Mouse (Mus musculus) heart, postnatal 14 days (tissue): ENCODE data around the gene Mocs3. TPM values are rescaled to one million over a fixed set of nuclear protein-coding genes. Genes with fewer than 3 reads are reported as not detected.

Experiments
- DNase-seq, 2 experiments: peaks; one replicate each; pipeline ENCODE4 v3.0.0; 2021 to 2022
- intact Hi-C: fragments of 180-260 bp; cut with DNase I; formaldehyde crosslinking; loops from one replicate; pipeline ENCODE4 v1.15.1; 2025
- long read RNA-seq, 2 experiments: library from polyadenylated mRNA; stranded (forward); transcript quantifications; one replicate each; pipeline ENCODE4 v2.0.0; 2021
- total RNA-seq, 2 experiments: library from RNA; stranded (reverse); gene quantifications; 2 replicates each; pipeline ENCODE4 v1.2.3; 2021

Gene Mocs3
- 1 to 10 TPM; 5.9 to 6.7 TPM for total RNA-seq
- long read RNA-seq, experiment 1, transcript Mocs3-201 (1 exons, 1,973 nt) = major isoform, 29 of 29 reads
- long read RNA-seq, experiment 1, partial matches to known transcripts = 0 of 29 reads
- long read RNA-seq, experiment 1, other reads (novel, unspliced or antisense) = 0 of 29 reads
- long read RNA-seq, experiment 2, transcript Mocs3-201 (1 exons, 1,973 nt) = major isoform, 20 of 20 reads
- long read RNA-seq, experiment 2, partial matches to known transcripts = 0 of 20 reads
- long read RNA-seq, experiment 2, other reads (novel, unspliced or antisense) = 0 of 20 reads

DNA sequence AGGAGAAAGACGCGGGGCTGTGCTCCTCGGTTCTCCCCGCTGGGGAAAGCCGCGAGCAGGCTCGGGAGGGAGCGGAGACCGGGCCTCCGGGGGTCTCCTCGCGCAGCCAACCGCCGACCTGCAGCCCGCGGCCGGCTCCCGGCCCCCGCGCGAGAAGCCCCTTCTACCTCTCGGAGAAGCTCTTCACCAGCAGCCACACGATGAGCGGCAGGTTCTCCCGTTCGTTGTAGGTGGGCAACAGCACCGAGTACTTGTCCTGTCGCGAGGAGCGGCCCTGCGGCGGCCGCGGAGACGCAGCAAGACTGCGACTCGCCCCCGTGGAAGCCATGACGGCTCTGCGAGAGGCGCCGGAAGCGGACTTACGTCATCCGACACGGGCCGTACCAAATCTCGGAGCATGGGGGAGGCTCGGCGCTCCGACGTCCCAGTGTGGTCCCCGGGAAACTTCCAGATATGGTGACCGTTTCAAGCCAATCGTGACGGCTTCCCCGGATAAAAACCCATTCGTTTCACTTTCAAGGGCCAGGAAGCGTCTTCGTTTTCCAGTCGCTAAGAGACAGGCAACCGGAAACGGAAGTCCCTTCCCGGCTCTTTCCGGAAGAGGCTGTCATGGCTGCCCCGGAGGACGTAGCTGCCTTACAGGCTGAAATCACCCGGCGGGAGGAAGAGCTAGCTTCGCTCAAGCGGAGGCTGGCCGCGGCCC is at the start of gene Mocs3, which contains the start of the genes Gm20716 and Dpm1:
Gene Mocs3 (plus strand): TSS at position 597 of the 703 bp plus-strand sequence.
Gene Gm20716 (minus strand): TSS at position 339 of the 703 bp plus-strand sequence.
Gene Dpm1 (minus strand): TSS at position 566 of the 703 bp plus-strand sequence.
- intact Hi-C loops = no loop called here
- DNase-seq = peak; percentile 85 to 89

DNA sequence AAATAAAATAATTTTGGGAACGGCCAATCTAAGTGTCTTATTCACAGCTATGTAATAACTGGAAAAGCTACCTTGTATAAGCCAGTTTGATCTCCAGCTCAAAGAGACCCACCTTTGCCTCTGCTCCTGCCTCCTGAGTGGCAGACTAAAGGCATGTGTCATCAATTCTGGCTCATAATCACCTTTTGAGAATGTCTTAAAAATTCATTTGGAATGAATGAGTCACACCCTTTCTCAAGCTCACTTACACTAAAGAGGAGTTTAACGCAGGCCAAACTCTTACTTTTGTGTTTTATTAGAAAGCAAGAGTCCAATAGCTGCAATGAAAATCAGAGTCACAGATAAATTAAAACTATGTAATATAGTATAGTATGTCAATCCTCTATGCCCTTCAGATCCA is 38.6 kb upstream of the Mocs3 start:
- intact Hi-C loops = no loop called here

DNA sequence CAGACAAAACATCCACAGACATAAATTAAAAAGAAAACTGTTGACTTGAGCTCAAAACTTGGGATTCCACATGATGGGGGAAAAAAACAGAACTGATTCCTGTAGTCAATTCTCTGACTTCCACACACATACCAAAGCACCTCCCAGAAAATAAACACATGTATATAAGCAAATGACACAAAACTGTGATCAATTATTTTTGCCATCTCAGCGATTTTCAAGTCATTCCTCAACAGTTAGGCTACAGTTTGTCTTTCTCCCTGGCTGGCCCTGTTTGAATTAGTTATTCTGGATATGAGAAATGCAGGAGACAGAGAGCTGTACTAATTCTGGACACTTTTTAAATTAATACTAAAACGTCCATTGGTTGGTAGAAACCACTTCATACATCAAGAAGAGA is 36.7 kb upstream of the Mocs3 start:
- intact Hi-C loops = no loop called here
- no peak for DNase-seq

More for the DNA sequence above, 38.6 kb upstream of the Mocs3 start:
- no peak for DNase-seq

DNA sequence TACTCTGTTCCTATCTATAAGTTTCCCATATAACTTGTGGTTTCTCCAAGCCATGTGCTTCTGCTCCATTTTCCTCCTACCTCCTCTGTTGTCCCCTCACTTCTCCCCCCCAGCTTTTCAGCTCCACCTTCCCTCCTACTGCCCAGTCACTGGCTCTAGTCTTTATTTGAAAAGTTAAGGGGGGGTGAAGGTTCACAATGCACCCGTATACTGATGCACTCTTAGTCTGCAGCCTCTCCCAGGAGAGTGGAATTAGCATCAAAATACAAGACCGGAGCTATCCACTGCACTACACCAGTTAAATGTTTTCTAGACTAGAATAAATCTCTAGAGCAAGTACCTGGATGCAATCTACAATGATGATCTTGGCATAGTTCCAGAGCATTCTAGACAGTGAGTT is 34.7 kb upstream of the Mocs3 start:
- intact Hi-C loops = no loop called here
- no peak for DNase-seq

DNA sequence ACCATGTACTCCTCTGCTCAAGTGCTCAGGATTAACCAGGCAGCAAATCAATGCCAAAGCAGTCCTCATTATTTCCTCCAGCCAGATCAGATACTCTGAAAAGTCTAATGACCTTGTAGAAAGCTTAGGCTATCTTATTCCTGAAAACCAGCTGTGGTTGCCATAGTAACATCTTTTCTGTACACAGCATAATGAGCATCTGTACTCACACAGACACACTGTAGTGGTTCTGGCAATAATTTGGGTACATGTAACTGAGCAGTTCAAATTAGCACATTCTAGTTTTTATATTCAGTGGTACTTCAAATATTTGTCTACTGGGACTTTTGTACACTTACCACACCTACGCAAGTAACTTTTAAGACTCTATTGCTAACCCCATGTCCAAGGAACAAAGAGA is 32.0 kb upstream of the Mocs3 start:
- intact Hi-C loops = no loop called here
- no peak for DNase-seq

DNA sequence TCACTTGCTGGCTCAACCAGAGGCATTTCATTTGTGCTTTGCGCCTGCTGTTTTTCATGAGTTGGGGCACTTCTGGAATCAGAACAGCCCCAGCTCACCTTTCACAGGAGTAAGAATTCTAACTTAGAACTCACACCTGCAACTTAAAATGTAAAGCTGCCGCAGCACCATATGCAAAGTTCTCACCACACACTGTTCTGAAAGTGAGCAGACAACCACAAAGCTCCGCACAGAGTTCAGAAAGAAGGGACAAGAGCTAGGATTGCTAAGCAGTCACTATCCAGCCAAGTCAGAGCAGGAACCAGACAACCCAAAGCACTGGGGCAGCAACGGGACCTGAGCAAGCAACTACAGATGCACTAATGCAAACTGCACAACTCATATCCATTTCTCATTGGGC is 30.9 kb upstream of the Mocs3 start:
- DNase-seq = no peak
- intact Hi-C loops = no loop called here

DNA sequence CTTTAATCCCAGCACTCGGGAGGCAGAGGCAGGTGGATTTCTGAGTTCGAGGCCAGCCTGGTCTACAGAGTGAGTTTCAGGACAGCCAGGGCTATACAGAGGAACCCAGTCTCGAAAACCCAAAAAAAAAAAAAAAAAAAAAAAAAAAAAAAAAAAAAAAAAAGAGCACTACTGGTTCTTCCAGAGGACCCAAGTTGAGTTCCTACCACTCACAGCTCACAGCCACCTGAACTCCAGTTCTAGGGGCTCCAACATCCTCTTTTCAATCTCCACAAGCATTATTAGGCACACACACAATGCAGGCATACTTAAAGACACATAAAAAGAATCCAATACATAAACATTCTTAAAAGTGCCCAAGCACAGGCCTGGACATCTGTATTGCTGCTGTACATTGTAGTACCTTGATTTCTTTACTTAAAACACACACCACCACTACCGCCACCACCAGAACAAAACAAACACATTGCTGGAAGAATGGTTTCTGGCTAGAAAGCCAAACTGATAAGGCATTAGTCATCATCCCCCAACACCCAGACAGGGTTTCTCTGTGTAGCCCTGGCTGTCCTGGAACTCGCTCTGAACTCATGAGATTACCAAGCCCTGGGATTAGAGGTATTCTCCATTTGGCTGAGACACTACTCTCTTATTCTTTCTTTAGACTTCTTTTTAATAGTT is 30.3 kb upstream of the Mocs3 start:
- intact Hi-C loops = no loop called here
- DNase-seq = no peak

DNA sequence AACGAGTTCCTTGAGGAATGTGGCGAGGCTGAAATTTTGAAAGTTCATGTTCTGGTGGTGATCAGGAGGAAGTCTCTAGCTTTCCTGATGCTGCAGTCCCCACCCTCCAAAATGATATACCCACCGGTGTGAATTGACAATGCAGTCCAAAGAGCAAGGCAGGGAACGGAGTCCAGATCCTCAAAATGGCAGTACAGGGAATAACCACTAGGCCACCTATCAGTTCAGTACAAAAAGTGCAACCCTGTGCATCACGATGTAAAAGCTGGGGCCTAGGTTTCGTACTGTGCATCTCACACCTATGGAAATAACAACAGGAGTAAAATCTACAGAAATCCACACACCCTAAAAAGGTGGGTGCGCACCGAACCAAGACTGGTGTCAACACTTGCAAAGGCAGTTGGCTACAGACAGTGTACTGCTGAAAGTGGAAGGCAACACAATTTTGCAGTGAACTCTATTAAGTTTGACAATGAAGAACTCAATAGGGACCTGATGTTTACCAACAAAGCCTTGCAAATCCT is 25.9 kb upstream of the Mocs3 start:
- intact Hi-C loops = no loop called here
- no peak for DNase-seq

DNA sequence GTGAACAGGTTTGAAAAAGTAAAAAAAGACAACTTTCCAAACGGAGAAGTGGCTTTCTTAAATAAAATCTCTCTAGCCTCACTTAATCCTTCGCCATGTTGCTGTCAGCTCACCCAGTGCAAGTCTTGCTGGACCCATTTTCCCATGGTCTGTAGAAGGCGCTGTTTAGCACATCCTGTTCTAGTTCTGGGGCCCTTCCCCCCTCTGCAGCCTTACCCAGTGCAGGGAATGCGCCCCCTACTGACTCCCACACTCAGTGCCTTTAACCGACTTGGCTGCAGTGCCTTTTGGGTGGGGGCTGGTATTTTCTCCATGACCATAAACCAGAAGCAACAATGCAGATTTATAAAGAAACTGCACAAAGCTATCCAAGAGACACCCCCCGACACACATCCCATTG is 25.2 kb upstream of the Mocs3 start:
- DNase-seq = peak; percentile 80 to 91
- intact Hi-C loops = loop anchor here (5.0 kb wide), 1 partner anchor 93 kb away; no protein-coding TSS in a partner anchor

DNA sequence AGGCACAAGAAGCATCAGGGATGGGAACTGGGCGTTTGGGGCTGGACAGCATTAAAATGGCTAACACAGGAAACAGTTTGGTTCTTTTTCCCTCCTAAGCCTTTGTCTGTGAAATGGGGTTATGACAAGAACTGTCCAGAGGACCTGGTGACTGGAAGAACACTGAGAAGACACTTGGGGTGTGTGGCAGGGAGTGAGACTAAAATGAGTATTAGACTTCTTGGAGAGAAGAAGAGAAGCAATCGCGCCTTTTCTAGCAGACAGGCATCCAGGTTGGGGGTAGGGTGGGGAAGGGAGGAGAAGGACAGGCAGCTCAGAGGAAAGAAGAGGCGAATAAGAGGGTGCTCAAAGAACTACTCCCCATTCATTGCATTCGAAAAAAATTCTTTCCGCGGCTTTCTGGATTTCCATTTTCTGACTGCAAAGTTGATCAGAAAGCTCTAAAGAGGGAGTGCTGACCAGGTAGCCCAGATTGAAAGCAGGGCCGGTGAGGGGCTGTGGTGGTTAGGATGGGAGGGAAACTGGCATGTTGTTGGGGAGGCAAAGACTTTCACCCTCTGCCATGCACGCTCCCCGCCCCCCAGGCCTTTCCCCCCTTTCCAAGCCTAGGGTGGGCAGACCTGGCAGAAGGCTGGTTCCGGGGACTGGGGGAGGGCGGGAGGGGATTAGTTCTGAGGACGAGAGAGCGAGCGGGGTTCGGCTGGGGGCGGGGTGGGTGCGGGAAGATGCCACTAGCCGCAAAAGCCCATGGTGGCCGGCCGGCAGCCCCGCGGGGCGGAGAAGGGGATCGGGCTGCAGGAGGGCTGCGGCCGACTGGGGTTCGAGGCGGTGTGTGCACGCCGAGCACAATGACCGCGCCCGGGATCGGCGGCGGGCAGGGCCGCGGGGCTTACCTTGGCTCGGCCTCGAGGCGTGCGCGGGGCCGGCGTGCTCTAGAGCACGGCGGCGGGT is 24.5 kb upstream of the Mocs3 start:
- intact Hi-C loops = loop anchor here (2.0 to 5.0 kb wide), 2 partner anchors 77 to 94 kb away; no protein-coding TSS in a partner anchor

DNA sequence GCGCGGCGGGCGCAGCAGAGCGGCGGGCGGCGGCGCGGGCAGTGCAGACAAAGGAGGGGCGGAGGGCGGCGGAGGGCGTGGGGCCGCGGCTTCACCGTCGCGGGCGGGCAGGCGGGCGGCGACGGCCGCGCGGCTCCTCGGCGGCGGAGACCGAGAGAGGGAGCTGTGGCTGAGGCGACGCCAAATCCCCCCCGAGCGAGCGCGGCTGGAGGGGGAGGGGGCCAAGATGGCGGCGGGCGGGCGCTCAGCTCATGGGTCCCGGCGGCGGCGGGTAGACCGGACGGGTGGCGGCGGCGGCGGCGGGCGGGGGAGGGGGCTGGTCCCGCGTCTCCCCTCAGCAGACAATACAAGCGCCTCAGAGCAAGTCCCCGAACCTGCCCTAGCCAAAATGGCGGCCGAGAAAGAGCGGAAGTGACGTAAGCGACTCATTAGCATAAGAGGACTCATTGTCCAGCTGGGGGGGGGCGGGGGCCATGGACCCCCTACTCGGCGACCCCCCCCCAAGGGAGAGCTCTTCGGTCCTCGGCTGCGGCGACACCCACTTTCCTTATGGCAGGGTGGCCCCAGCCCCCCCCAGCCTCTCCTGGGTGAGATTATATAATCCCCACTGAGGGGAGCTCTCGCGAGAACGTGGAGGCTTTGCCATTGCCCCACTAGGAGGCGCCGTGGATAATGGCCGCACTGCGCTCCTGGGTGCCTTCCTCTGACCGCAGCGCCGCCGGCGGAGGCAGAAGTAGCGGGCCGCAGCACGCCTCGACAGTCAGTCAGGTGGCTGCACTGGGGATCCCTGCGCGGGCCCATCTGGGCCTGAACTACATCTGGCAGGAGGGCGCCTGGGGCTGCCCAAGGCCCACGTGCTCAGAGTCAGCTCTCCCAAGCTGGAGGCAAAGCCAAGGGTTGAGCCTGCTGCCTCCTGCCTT is 23.4 kb upstream of the Mocs3 start, which contains the start of gene Adnp:
Gene Adnp (minus strand): TSS at position 388 of the 920 bp plus-strand sequence.
- intact Hi-C loops = loop anchor here (2.0 to 5.0 kb wide), 2 partner anchors 78 to 95 kb away; no protein-coding TSS in a partner anchor
- peak; percentile 95 to 97 for DNase-seq

More for the DNA sequence above, 24.5 kb upstream of the Mocs3 start:
- DNase-seq = peak; percentile 7 to 36

DNA sequence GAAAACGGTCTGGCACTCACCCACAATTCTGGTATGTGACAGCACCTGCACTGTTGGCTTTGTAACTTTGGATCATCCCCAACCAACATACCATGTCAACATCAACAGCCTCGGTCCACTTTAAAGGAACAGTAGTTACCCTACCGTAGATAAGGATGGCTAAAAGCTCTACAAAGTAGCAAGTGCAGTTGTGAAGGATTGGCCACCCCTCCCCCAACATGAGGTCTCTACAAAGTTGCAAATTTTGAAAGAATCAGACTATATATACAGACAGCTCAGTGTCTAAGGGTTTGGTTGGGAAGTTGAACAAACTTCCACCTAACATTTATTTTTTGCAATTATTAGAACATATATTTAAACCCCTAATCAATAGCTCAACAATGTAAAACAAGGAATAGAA is 22.5 kb upstream of the Mocs3 start:
- no peak for DNase-seq
- intact Hi-C loops = loop anchor here (2.0 to 5.0 kb wide), 3 partner anchors 21 to 96 kb away; no protein-coding TSS in a partner anchor

DNA sequence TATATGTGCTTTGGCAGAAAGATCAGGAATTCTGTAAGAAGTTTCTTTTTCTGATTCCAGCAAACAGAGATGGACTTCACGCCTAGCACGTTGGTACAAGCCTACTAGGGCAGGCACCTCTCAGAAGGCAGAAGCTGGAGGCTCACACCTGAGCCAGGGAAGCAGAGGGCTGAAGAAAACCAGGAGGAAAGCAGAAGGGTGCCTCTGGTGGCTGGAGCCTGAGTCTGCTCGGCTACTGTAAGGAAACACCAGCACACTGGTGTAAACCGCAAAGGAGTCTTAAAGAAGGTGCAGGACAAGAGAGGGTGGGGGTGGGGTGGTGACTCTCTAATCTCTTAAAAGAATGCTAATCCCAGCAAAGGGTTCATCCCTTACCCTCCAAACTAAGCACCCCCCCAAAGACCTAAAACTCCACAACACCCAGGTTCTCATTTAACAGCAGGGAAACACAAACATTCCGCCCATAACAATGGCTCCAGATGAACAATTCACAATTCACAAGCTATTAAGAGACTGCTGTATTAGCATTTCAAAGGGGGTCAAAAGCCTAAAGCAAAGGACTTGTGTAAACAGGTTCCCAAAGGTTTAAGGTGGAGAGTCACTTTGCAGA is 16.5 kb upstream of the Mocs3 start:
- intact Hi-C loops = no loop called here
- DNase-seq = no peak

DNA sequence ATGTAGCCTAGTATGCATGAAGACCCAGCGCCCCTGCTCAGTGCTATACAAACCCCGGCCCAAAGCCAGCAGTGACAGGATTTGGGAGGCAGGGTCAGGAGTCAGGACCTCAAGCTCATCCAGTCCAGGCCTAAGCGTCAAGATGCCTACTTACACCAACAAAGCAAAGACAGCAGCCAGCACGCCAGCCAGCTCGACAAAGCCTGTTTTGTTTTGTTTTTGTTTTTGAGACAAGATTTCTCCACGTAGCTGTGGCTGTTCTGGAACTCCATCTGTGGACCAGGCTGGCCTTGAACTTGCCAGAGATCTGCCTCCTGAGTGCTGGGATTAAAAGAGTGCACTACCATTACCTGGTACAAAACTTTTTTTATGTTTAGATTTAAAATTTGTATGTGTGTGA is 7.1 kb upstream of the Mocs3 start:
- DNase-seq = no peak
- intact Hi-C loops = no loop called here

DNA sequence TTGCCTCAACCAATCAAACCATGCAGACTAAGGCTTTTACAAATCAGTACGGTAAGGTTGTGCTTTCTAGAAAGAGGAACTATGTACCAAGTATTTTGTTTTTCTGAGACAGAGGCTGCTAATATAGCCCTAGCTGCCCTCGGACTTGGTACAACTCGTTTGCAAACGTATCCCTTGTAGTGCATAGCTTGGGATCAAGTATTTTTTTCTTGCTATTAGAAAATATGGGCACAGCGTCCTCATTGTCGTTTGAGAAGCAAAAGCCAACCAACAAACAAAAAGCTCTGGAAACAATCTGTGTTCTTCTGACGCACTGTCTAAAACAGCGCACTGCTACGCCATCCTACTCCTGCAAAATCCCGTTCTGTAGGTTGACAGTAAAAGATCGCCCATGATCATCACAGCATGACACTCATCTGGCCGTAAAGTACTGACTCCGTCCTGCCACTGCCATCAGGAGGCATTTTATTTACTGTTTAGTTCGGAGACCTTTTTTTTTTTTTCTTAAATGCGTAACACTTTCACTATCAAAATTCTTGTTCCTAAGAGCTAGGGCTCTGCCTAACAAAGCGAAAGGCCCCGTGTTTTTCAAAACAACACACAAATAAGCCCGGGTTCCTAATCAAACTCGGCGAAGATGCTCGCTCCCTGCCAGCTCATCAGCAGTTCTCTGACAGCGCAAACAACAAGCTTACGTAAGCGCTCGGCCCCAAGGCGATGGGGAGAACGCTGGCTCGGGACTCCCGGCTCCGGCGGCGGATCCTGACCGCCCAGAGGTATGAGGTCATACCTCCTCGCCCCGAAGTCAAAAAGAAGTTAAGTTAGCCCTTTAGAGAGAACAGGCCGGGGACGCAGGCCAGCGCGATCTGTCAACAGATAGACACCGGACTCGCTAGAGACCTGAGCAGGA is 1.1 kb upstream of the Mocs3 start:
- peak; percentile 42 to 48 for DNase-seq
- intact Hi-C loops = loop anchor here (2.0 kb wide), 1 partner anchor 21 kb away; no protein-coding TSS in a partner anchor

DNA sequence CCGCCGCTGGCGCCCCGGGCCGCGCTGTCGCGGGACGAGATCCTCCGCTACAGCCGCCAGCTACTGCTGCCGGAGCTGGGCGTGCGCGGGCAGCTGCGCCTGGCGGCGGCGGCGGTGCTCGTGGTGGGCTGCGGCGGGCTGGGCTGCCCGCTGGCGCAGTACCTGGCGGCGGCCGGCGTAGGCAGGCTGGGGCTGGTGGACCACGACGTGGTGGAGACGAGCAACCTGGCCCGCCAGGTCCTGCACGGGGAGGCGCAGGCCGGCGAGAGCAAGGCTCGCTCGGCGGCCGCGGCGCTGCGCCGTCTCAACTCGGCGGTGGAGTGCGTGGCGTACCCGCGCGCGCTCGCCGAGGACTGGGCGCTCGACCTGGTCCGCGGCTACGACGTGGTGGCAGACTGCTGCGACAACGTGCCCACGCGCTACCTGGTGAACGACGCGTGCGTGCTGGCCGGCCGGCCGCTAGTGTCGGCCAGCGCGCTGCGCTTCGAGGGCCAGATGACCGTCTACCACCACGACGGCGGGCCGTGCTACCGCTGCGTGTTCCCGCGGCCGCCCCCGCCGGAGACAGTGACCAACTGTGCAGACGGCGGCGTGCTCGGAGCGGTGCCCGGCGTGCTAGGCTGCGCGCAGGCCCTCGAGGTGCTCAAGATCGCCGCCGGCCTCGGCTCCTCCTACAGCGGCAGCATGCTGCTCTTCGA is 500 bp downstream of the Mocs3 start:
- intact Hi-C loops = no loop called here
- DNase-seq = peak; percentile 26 to 27
